Mouse (Mus musculus): ENCODE measurements around the gene Rcbtb2. TPM values are rescaled to one million over a fixed set of nuclear protein-coding genes. Genes with fewer than 3 reads are reported as not detected.

Rcbtb2 gene
- polyA plus RNA-seq, 1 experiment from 2014 or later, result 155 TPM

GRCm38 (mm10) chr14:73177961-73178360 lies 55.1 kb downstream of the Rcbtb2 start:
- WGBS, result 86% methylated on average over 11 of the region's 11 CpGs
- no peaks in the 10 kb centered on the region for H3K4me1 ChIP-seq
- ATAC-seq (ENCODE audit: insufficient number of reproducible peaks, insufficient read depth, low FRiP score, low TSS enrichment), result no peak
- H3K27me3 ChIP-seq, result no peaks in the 10 kb centered on the region
- peaks cover 87% of the 10 kb centered on the region for H3K36me3 ChIP-seq
- no peak overlapping the region for H3K27ac ChIP-seq
- H3K9ac ChIP-seq, result no peak overlapping the region
- H3K4me2 ChIP-seq (replicated peaks), result no peak overlapping the region
- H3K4me3 ChIP-seq, result no peak overlapping the region
- H3K9me3 ChIP-seq, result no peaks in the 10 kb centered on the region

DNA sequence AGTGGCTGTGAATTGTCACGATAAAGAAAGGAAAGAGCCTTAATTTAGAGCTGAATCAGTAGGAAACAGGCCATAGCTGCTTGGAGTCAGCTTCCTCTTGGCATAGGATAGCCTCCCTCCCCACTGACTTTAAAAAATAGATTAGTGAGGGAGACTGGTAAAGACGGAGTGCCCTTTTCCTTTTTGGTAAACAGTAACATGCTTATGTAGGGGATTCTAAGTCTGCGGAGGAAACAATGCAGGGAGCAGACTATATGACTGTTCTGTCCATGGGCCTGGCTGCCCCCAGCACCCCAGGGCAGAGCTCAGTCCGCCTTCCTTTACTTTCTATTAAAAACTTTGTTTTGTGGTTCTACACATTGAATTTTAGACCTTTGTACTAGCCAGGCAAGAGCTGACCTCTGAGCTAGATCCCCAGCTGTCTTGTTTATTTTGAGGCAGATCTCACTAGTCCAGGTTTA lies 56.4 kb downstream of the Rcbtb2 start:
- 78% methylated on average over 4 of the region's 4 CpGs for WGBS

DNA sequence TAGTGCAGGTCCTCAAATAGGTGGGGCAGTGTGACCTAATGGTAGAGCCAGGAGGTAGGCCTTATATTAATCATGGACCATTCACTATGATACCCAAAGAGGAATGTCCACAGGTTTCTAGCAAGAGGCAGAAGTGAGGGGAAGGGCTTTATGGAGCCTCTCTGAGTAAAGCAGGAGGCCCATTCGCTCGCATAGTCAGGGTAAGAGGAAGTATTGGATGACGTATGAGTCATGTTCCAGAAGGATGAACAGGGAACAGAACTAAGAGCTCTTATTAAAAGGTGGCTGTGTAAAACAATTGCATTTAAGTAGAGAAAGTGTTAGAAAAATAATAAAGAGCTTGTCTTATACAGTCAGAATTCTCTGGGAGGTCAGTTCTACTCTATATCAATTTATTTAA lies 57.8 kb downstream of the Rcbtb2 start:
- Histone ChIP-seq H3K4me3 (no peak overlapping the region), H3K4me1 (no peaks in the 10 kb centered on the region), H3K9ac (no peak overlapping the region), H3K9me3 (no peaks in the 10 kb centered on the region), H3K27me3 (no peaks in the 10 kb centered on the region), H3K27ac (no peak overlapping the region), H3K4me2 (replicated peaks) (no peak overlapping the region), H3K36me3 (peaks cover 82% of the 10 kb centered on the region)
- 76% methylated on average over 3 of the region's 3 CpGs for WGBS
- no peak for ATAC-seq (ENCODE audit: insufficient number of reproducible peaks, insufficient read depth, low FRiP score, low TSS enrichment)

More for the DNA sequence above, 56.4 kb downstream of the Rcbtb2 start:
- Histone ChIP-seq H3K36me3 (peaks cover 86% of the 10 kb centered on the region), H3K27ac (0 out of 2 replicates have a peak overlapping the region, but pooled peaks have one; percentile 25), H3K4me1 (no peaks in the 10 kb centered on the region), H3K4me3 (no peak overlapping the region), H3K27me3 (no peaks in the 10 kb centered on the region), H3K9ac (no peak overlapping the region), H3K9me3 (no peaks in the 10 kb centered on the region), H3K4me2 (replicated peaks) (no peak overlapping the region)
- no peak for ATAC-seq (ENCODE audit: insufficient number of reproducible peaks, insufficient read depth, low FRiP score, low TSS enrichment)

DNA sequence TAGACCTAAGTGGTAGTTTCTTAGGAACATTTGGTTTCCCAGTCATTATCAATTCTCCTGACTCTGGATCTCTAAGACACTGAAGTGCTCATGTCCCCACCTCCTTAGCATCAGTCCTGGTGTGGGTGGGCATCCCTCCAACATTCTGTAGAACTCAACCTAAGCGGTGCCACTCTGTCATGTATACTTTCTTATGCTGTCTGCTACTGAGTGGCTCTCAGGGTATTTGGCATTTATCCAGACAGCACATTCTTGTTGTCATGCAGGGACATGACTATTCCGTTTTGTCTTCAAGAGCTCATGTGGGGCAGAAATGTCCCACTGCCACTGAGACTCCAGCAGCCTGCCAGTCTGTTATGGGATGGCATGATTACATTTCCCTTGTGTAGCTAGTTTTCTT lies 58.3 kb downstream of the Rcbtb2 start:
- Histone ChIP-seq H3K27ac (no peak overlapping the region), H3K4me2 (replicated peaks) (no peak overlapping the region), H3K9ac (no peak overlapping the region), H3K9me3 (no peaks in the 10 kb centered on the region), H3K27me3 (no peaks in the 10 kb centered on the region), H3K36me3 (peaks cover 78% of the 10 kb centered on the region), H3K4me3 (no peak overlapping the region), H3K4me1 (no peaks in the 10 kb centered on the region)
- WGBS, result 72% methylated on average over 2 of the region's 2 CpGs
- ATAC-seq (ENCODE audit: insufficient number of reproducible peaks, insufficient read depth, low FRiP score, low TSS enrichment), result no peak

DNA sequence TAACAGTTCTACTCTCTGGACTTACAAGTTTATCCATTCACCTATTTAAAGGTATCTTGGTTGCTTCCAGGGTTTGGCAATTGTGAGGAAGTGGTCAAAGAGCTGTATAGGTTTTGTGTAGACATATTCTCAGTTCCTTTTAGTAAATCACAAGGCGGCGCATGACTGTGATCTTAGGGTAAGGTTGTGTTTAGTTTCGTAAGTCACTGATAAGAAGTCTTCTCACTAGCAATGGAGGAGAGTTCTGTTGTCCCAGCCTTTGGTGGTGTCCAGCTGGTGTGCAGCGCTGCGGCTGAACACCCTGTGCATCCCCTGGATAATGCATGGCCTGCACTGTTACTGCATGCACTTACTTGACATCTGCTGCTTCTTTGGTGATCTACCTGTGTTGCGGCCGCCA lies 64.0 kb downstream of the Rcbtb2 start:
- WGBS, result 85% methylated on average over 7 of the region's 7 CpGs
- peaks cover 36% of the 10 kb centered on the region for H3K36me3 ChIP-seq

DNA sequence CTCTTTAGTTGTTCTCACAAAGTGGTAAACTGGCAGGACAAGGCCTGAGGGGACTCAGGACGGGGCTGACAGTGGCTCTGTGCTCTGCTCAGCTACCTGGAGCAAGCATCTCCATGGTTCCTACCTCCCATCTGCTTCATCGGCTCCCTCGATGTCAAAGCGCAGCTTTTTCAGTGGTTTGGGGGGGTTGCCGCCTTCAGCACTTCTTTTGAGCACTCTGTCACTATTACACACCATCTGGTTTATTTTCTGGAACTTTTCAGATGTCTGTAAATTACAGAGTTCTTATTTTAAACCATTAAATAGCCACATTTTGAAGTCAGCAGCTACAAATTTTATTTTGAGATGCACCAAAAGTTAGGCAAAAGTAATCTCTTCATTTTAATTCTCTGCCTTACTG lies 76.2 kb downstream of the Rcbtb2 start:
- no peaks in the 10 kb centered on the region for H3K9me3 ChIP-seq
- H3K9ac ChIP-seq, result no peak overlapping the region
- WGBS, result 56% methylated on average over 5 of the region's 5 CpGs
- no peak for ATAC-seq (ENCODE audit: insufficient number of reproducible peaks, insufficient read depth, low FRiP score, low TSS enrichment)
- no peak overlapping the region for H3K4me2 ChIP-seq (replicated peaks)
- H3K4me1 ChIP-seq, result no peaks in the 10 kb centered on the region
- no peak overlapping the region for H3K27ac ChIP-seq
- H3K4me3 ChIP-seq, result no peak overlapping the region
- no peaks in the 10 kb centered on the region for H3K36me3 ChIP-seq
- H3K27me3 ChIP-seq, result no peaks in the 10 kb centered on the region

More for the DNA sequence above, 64.0 kb downstream of the Rcbtb2 start:
- no peak overlapping the region for H3K27ac ChIP-seq
- H3K4me2 ChIP-seq (replicated peaks), result no peak overlapping the region
- no peaks in the 10 kb centered on the region for H3K4me1 ChIP-seq
- no peak overlapping the region for H3K4me3 ChIP-seq
- H3K9ac ChIP-seq, result no peak overlapping the region
- no peaks in the 10 kb centered on the region for H3K9me3 ChIP-seq
- H3K27me3 ChIP-seq, result no peaks in the 10 kb centered on the region
- ATAC-seq (ENCODE audit: insufficient number of reproducible peaks, insufficient read depth, low FRiP score, low TSS enrichment), result no peak

GRCm38 (mm10) chr14:73201447-73201846 lies 78.6 kb downstream of the Rcbtb2 start:
- H3K9ac ChIP-seq, result no peak overlapping the region
- no peaks in the 10 kb centered on the region for H3K9me3 ChIP-seq
- H3K36me3 ChIP-seq, result no peaks in the 10 kb centered on the region
- H3K4me3 ChIP-seq, result no peak overlapping the region
- H3K4me1 ChIP-seq, result no peaks in the 10 kb centered on the region
- H3K27me3 ChIP-seq, result no peaks in the 10 kb centered on the region
- ATAC-seq (ENCODE audit: insufficient number of reproducible peaks, insufficient read depth, low FRiP score, low TSS enrichment), result no peak
- H3K4me2 ChIP-seq (replicated peaks), result no peak overlapping the region
- WGBS, result 53% methylated on average over 3 of the region's 3 CpGs
- H3K27ac ChIP-seq, result no peak overlapping the region

DNA sequence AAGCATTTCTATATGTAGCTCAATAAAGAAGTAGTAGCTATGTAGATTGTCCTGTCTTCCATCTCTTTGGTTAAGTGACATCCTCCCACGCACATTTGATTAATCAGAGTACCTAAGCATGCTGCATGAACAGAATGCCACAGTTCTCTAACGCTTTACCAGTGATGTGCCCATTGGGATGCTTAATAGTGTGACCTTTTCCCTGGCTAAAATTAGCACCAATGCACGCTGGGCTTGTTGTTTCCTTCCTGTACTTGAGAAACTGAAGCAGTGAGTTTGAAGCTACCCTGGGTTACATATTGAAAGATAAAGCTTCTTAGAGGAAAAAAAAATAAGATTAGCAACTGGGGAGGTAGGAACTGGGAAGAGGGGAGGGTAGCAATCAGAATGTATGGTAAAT lies 81.2 kb downstream of the Rcbtb2 start:
- Histone ChIP-seq H3K4me3 (no peak overlapping the region), H3K36me3 (no peaks in the 10 kb centered on the region), H3K9me3 (no peaks in the 10 kb centered on the region), H3K27me3 (no peaks in the 10 kb centered on the region), H3K9ac (no peak overlapping the region), H3K27ac (no peak overlapping the region), H3K4me1 (no peaks in the 10 kb centered on the region), H3K4me2 (replicated peaks) (no peak overlapping the region)
- 72% methylated on average over 3 of the region's 3 CpGs for WGBS
- no peak for ATAC-seq (ENCODE audit: insufficient number of reproducible peaks, insufficient read depth, low FRiP score, low TSS enrichment)

DNA sequence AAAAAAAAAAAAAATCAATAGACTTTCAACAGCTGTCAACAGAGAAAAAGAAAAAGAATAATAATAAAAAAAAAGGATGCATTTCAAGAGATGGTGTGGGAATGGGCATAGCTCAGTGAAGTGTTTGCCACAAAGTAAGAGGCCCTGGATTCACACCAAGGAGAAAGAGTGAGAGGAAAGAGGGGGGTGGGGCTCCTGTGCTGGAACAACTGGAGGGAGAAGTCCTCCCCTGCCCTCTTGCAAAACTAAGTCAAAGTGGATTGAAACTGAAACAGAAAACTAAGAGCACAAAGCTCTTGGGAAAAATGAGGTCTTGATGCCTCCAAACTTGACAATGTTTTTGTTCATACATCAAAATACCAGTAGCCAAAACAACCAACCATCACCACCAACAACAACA lies 86.4 kb downstream of the Rcbtb2 start:
- Histone ChIP-seq H3K27ac (no peak overlapping the region), H3K9ac (no peak overlapping the region), H3K36me3 (no peaks in the 10 kb centered on the region), H3K4me1 (no peaks in the 10 kb centered on the region), H3K9me3 (no peaks in the 10 kb centered on the region), H3K4me3 (no peak overlapping the region), H3K27me3 (no peaks in the 10 kb centered on the region), H3K4me2 (replicated peaks) (no peak overlapping the region)
- ATAC-seq (ENCODE audit: insufficient number of reproducible peaks, insufficient read depth, low FRiP score, low TSS enrichment), result no peak

GRCm38 (mm10) chr14:73210196-73210595 lies 87.4 kb downstream of the Rcbtb2 start:
- Histone ChIP-seq H3K27ac (no peak overlapping the region), H3K9ac (no peak overlapping the region), H3K9me3 (no peaks in the 10 kb centered on the region), H3K4me2 (replicated peaks) (no peak overlapping the region), H3K4me3 (no peak overlapping the region), H3K4me1 (no peaks in the 10 kb centered on the region), H3K36me3 (0 out of 2 replicates have a peak, but pooled peaks cover under 1% of the 10 kb centered on the region), H3K27me3 (no peaks in the 10 kb centered on the region)
- ATAC-seq (ENCODE audit: insufficient number of reproducible peaks, insufficient read depth, low FRiP score, low TSS enrichment), result no peak
- 91% methylated on average over 8 of the region's 8 CpGs for WGBS

GRCm38 (mm10) chr14:73211477-73211876 lies 88.6 kb downstream of the Rcbtb2 start:
- no peak for ATAC-seq (ENCODE audit: insufficient number of reproducible peaks, insufficient read depth, low FRiP score, low TSS enrichment)
- Histone ChIP-seq H3K4me1 (no peaks in the 10 kb centered on the region), H3K9ac (no peak overlapping the region), H3K27ac (no peak overlapping the region), H3K9me3 (no peaks in the 10 kb centered on the region), H3K4me2 (replicated peaks) (no peak overlapping the region), H3K4me3 (no peak overlapping the region), H3K27me3 (no peaks in the 10 kb centered on the region), H3K36me3 (0 out of 2 replicates have a peak, but pooled peaks cover 5% of the 10 kb centered on the region)
- WGBS, result 92% methylated on average over 5 of the region's 5 CpGs

DNA sequence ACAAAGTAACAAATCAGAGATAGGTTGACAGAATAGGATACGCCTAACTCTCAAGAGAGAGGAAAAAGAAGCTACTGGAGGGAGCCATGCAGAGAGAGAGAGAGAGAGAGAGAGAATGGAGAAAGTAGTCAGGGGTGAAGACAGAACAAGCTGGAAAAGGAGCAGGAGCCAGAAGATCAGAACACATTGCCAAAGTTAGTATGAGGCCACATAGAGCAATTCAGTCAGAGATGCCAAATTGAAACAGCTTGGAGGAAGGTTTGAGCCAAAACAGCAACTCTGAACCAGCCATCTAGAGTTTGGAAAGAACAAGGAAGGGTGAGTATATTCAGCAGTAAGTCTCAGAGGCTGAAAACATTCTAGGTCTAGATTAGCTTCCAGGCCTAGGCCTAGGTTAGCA lies 94.2 kb downstream of the Rcbtb2 start:
- no peaks in the 10 kb centered on the region for H3K4me1 ChIP-seq
- ATAC-seq (ENCODE audit: insufficient number of reproducible peaks, insufficient read depth, low FRiP score, low TSS enrichment), result no peak
- H3K27me3 ChIP-seq, result no peaks in the 10 kb centered on the region
- no peak overlapping the region for H3K4me2 ChIP-seq (replicated peaks)
- no peak overlapping the region for H3K9ac ChIP-seq
- no peak overlapping the region for H3K27ac ChIP-seq
- no peak overlapping the region for H3K4me3 ChIP-seq
- H3K9me3 ChIP-seq, result no peaks in the 10 kb centered on the region
- WGBS, result 91% methylated on average over 1 of the region's 1 CpGs
- H3K36me3 ChIP-seq, result 0 out of 2 replicates have a peak, but pooled peaks cover 5% of the 10 kb centered on the region

Data from embryonic facial prominence, embryonic 12.5 days (tissue).